Mouse (Mus musculus): ENCODE data around the gene Chd9. TPM values are rescaled to one million over a fixed set of nuclear protein-coding genes. Genes with fewer than 3 reads are reported as not detected.
"Not testable (repeated sequence)": the region's sequence is repeated elsewhere in the genome, so short reads cannot be mapped to it uniquely, and the experiment has no call there.

Gene Chd9
- polyA plus RNA-seq, 1 experiment from 2014 or later: 62.9 TPM

- H3K4me1 ChIP-seq (ENCODE audit: control insufficient read depth, insufficient read depth, low read length): no peaks in the 10 kb centered on the region
- ATAC-seq (ENCODE audit: insufficient read depth, low FRiP score, low TSS enrichment): no peak
- H3K4me2 ChIP-seq (ENCODE audit: low read depth): no peak overlapping the region
- H3K9ac ChIP-seq (ENCODE audit: low read length): no peak overlapping the region
- WGBS: 71% methylated on average over 2 of the region's 2 CpGs
- no peaks in the 10 kb centered on the region for H3K36me3 ChIP-seq (ENCODE audit: control insufficient read depth, insufficient read depth, low read length)
- H3K27me3 ChIP-seq (ENCODE audit: control insufficient read depth, insufficient read depth, low read length): no peaks in the 10 kb centered on the region
- no peak overlapping the region for H3K27ac ChIP-seq (ENCODE audit: low read depth, low read length)
- H3K9me3 ChIP-seq (ENCODE audit: control insufficient read depth, low read length): no peaks in the 10 kb centered on the region
- H3K4me3 ChIP-seq (ENCODE audit: low read depth, low read length): no peak overlapping the region
- no peak for DNase-seq (ENCODE audit: low spot score)
Observed at GRCm38 (mm10) chr8:90885671-90886368, 57.7 kb downstream of the Chd9 start.

- H3K4me1 ChIP-seq (ENCODE audit: control insufficient read depth, insufficient read depth, low read length); ATAC-seq (ENCODE audit: insufficient read depth, low FRiP score, low TSS enrichment); H3K9ac ChIP-seq (ENCODE audit: low read length); H3K9me3 ChIP-seq (ENCODE audit: control insufficient read depth, low read length); H3K36me3 ChIP-seq (ENCODE audit: control insufficient read depth, insufficient read depth, low read length); H3K27ac ChIP-seq (ENCODE audit: low read depth, low read length); H3K4me2 ChIP-seq (ENCODE audit: low read depth); H3K4me3 ChIP-seq (ENCODE audit: low read depth, low read length); H3K27me3 ChIP-seq (ENCODE audit: control insufficient read depth, insufficient read depth, low read length); DNase-seq (ENCODE audit: low spot score): not testable (repeated sequence)
- WGBS: no CpG with 5 or more reads among the region's 15 CpGs
Observed at GRCm38 (mm10) chr8:90886369-90886712, 58.2 kb downstream of the Chd9 start.

- H3K9me3 ChIP-seq (ENCODE audit: control insufficient read depth, low read length); DNase-seq (ENCODE audit: low spot score); H3K27me3 ChIP-seq (ENCODE audit: control insufficient read depth, insufficient read depth, low read length); H3K27ac ChIP-seq (ENCODE audit: low read depth, low read length); H3K9ac ChIP-seq (ENCODE audit: low read length); H3K4me1 ChIP-seq (ENCODE audit: control insufficient read depth, insufficient read depth, low read length); H3K4me2 ChIP-seq (ENCODE audit: low read depth); H3K36me3 ChIP-seq (ENCODE audit: control insufficient read depth, insufficient read depth, low read length); H3K4me3 ChIP-seq (ENCODE audit: low read depth, low read length); ATAC-seq (ENCODE audit: insufficient read depth, low FRiP score, low TSS enrichment): not testable (repeated sequence)
- WGBS: no CpG with 5 or more reads among the region's 20 CpGs
Observed at GRCm38 (mm10) chr8:90887328-90887727, 59.2 kb downstream of the Chd9 start.

GRCm38 (mm10) chr8:90891872-90892578, 63.9 kb downstream of the Chd9 start:
- no peak for ATAC-seq (ENCODE audit: insufficient read depth, low FRiP score, low TSS enrichment)
- WGBS: 92% methylated on average over 8 of the region's 8 CpGs
- Histone ChIP-seq H3K4me1 (ENCODE audit: control insufficient read depth, insufficient read depth, low read length) (no peaks in the 10 kb centered on the region), H3K4me2 (ENCODE audit: low read depth) (no peak overlapping the region), H3K27me3 (ENCODE audit: control insufficient read depth, insufficient read depth, low read length) (no peaks in the 10 kb centered on the region), H3K9me3 (ENCODE audit: control insufficient read depth, low read length) (no peaks in the 10 kb centered on the region), H3K4me3 (ENCODE audit: low read depth, low read length) (no peak overlapping the region), H3K27ac (ENCODE audit: low read depth, low read length) (no peak overlapping the region), H3K36me3 (ENCODE audit: control insufficient read depth, insufficient read depth, low read length) (no peaks in the 10 kb centered on the region), H3K9ac (ENCODE audit: low read length) (no peak overlapping the region)
- no peak for DNase-seq (ENCODE audit: low spot score)

- no peak overlapping the region for H3K4me3 ChIP-seq (ENCODE audit: low read depth, low read length)
- H3K27ac ChIP-seq (ENCODE audit: low read depth, low read length): no peak overlapping the region
- DNase-seq (ENCODE audit: low spot score): no peak
- H3K4me2 ChIP-seq (ENCODE audit: low read depth): no peak overlapping the region
- no peak for ATAC-seq (ENCODE audit: insufficient read depth, low FRiP score, low TSS enrichment)
- no peak overlapping the region for H3K9ac ChIP-seq (ENCODE audit: low read length)
- H3K36me3 ChIP-seq (ENCODE audit: control insufficient read depth, insufficient read depth, low read length): no peaks in the 10 kb centered on the region
- H3K27me3 ChIP-seq (ENCODE audit: control insufficient read depth, insufficient read depth, low read length): no peaks in the 10 kb centered on the region
- no peaks in the 10 kb centered on the region for H3K9me3 ChIP-seq (ENCODE audit: control insufficient read depth, low read length)
- 89% methylated on average over 5 of the region's 5 CpGs for WGBS
- H3K4me1 ChIP-seq (ENCODE audit: control insufficient read depth, insufficient read depth, low read length): no peaks in the 10 kb centered on the region
Observed at GRCm38 (mm10) chr8:90892579-90892919, 64.4 kb downstream of the Chd9 start.

GRCm38 (mm10) chr8:90894231-90894914, 66.2 kb downstream of the Chd9 start:
- no peak for DNase-seq (ENCODE audit: low spot score)
- H3K4me2 ChIP-seq (ENCODE audit: low read depth): no peak overlapping the region

GRCm38 (mm10) chr8:90897343-90897742, 69.2 kb downstream of the Chd9 start:
- Histone ChIP-seq H3K4me2 (ENCODE audit: low read depth) (no peak overlapping the region), H3K27ac (ENCODE audit: low read depth, low read length) (no peak overlapping the region), H3K9ac (ENCODE audit: low read length) (no peak overlapping the region), H3K9me3 (ENCODE audit: control insufficient read depth, low read length) (no peaks in the 10 kb centered on the region), H3K36me3 (ENCODE audit: control insufficient read depth, insufficient read depth, low read length) (no peaks in the 10 kb centered on the region), H3K27me3 (ENCODE audit: control insufficient read depth, insufficient read depth, low read length) (no peaks in the 10 kb centered on the region), H3K4me1 (ENCODE audit: control insufficient read depth, insufficient read depth, low read length) (no peaks in the 10 kb centered on the region), H3K4me3 (ENCODE audit: low read depth, low read length) (no peak overlapping the region)
- ATAC-seq (ENCODE audit: insufficient read depth, low FRiP score, low TSS enrichment): no peak
- WGBS: 65% methylated on average over 5 of the region's 5 CpGs
- DNase-seq (ENCODE audit: low spot score): no peak

More at GRCm38 (mm10) chr8:90894231-90894914, 66.2 kb downstream of the Chd9 start:
- Histone ChIP-seq H3K9ac (ENCODE audit: low read length) (no peak overlapping the region), H3K9me3 (ENCODE audit: control insufficient read depth, low read length) (no peaks in the 10 kb centered on the region), H3K27me3 (ENCODE audit: control insufficient read depth, insufficient read depth, low read length) (no peaks in the 10 kb centered on the region), H3K36me3 (ENCODE audit: control insufficient read depth, insufficient read depth, low read length) (no peaks in the 10 kb centered on the region), H3K4me1 (ENCODE audit: control insufficient read depth, insufficient read depth, low read length) (no peaks in the 10 kb centered on the region), H3K4me3 (ENCODE audit: low read depth, low read length) (no peak overlapping the region), H3K27ac (ENCODE audit: low read depth, low read length) (no peak overlapping the region)
- ATAC-seq (ENCODE audit: insufficient read depth, low FRiP score, low TSS enrichment): no peak
- 80% methylated on average over 14 of the region's 14 CpGs for WGBS

GRCm38 (mm10) chr8:90898578-90898977, 70.4 kb downstream of the Chd9 start:
- ATAC-seq (ENCODE audit: insufficient read depth, low FRiP score, low TSS enrichment): no peak
- H3K9ac ChIP-seq (ENCODE audit: low read length): no peak overlapping the region
- WGBS: 48% methylated on average over 6 of the region's 6 CpGs
- DNase-seq (ENCODE audit: low spot score): no peak
- H3K36me3 ChIP-seq (ENCODE audit: control insufficient read depth, insufficient read depth, low read length): no peaks in the 10 kb centered on the region
- no peak overlapping the region for H3K27ac ChIP-seq (ENCODE audit: low read depth, low read length)
- H3K9me3 ChIP-seq (ENCODE audit: control insufficient read depth, low read length): no peaks in the 10 kb centered on the region
- no peaks in the 10 kb centered on the region for H3K4me1 ChIP-seq (ENCODE audit: control insufficient read depth, insufficient read depth, low read length)
- H3K4me3 ChIP-seq (ENCODE audit: low read depth, low read length): no peak overlapping the region
- no peaks in the 10 kb centered on the region for H3K27me3 ChIP-seq (ENCODE audit: control insufficient read depth, insufficient read depth, low read length)
- no peak overlapping the region for H3K4me2 ChIP-seq (ENCODE audit: low read depth)

GRCm38 (mm10) chr8:90902002-90902401, 73.8 kb downstream of the Chd9 start:
- ATAC-seq (ENCODE audit: insufficient read depth, low FRiP score, low TSS enrichment): no peak

More at GRCm38 (mm10) chr8:90902002-90902401, 73.8 kb downstream of the Chd9 start:
- no peaks in the 10 kb centered on the region for H3K27me3 ChIP-seq (ENCODE audit: control insufficient read depth, insufficient read depth, low read length)
- no peaks in the 10 kb centered on the region for H3K36me3 ChIP-seq (ENCODE audit: control insufficient read depth, insufficient read depth, low read length)
- no peak overlapping the region for H3K4me3 ChIP-seq (ENCODE audit: low read depth, low read length)
- no peak overlapping the region for H3K4me2 ChIP-seq (ENCODE audit: low read depth)
- no peak overlapping the region for H3K9ac ChIP-seq (ENCODE audit: low read length)
- no peaks in the 10 kb centered on the region for H3K9me3 ChIP-seq (ENCODE audit: control insufficient read depth, low read length)
- H3K27ac ChIP-seq (ENCODE audit: low read depth, low read length): no peak overlapping the region
- 83% methylated on average over 2 of the region's 2 CpGs for WGBS
- DNase-seq (ENCODE audit: low spot score): no peak
- H3K4me1 ChIP-seq (ENCODE audit: control insufficient read depth, insufficient read depth, low read length): no peaks in the 10 kb centered on the region
